13 mouse cellular contexts compared by ENCODE assay signal in genomic region chr10:83882891-83883185, GRCm38 (mm10).
DNase-seq lines count a peak whose midpoint lies in the region; ATAC-seq lines count a peak whose summit lies in the region.
"Had no signal": no experiment of that assay in that cellular context is flagged by ENCODE, and none has a peak within 500 bp of the region (broad histone marks: within the 10 kb centered on the region; RNA-seq: fewer than 3 reads in every experiment).

No protein-coding gene starts in this region.

- H3K27me3 ChIP-seq in forebrain, embryonic 11.5 days (ENCODE audit: control insufficient read depth, insufficient read depth, low read length): no peaks in the 10 kb centered on the region
- H3K27me3 ChIP-seq in forebrain, embryonic 15.5 days: no peaks in the 10 kb centered on the region
- no peaks in the 10 kb centered on the region for H3K27me3 ChIP-seq in kidney, embryonic 15.5 days
- H3K27me3 ChIP-seq in limb, embryonic 11.5 days (ENCODE audit: control insufficient read depth, insufficient read depth, low read length): no peaks in the 10 kb centered on the region

- ATAC-seq in forebrain, embryonic 11.5 days (replicated peaks; ENCODE audit: low FRiP score): no peak
- ATAC-seq in forebrain, embryonic 15.5 days (replicated peaks): no peak
- no peak for ATAC-seq in kidney, embryonic 15.5 days (replicated peaks; ENCODE audit: low FRiP score)
- no peak for ATAC-seq in limb, embryonic 11.5 days (ENCODE audit: insufficient number of reproducible peaks, low FRiP score, low TSS enrichment, low read depth)
- ATAC-seq in frontal cortex, adult (ENCODE audit: low TSS enrichment): no peak
- ATAC-seq: liver, postnatal 0 days had no signal

- no peaks in the 10 kb centered on the region for H3K4me1 ChIP-seq in forebrain, embryonic 11.5 days (replicated peaks; ENCODE audit: control insufficient read depth, insufficient read depth, low read length)
- H3K4me1 ChIP-seq in forebrain, embryonic 15.5 days: no peaks in the 10 kb centered on the region
- peaks cover 17% of the 10 kb centered on the region for H3K4me1 ChIP-seq in kidney, embryonic 15.5 days
- peaks cover 14% of the 10 kb centered on the region; the same call in 1 of the 2 replicates for H3K4me1 ChIP-seq in limb, embryonic 11.5 days (ENCODE audit: control insufficient read depth, insufficient read depth, low read length)

- 0 out of 2 replicates have a peak overlapping the region, but pooled peaks have one; percentile 18 for H3K27ac ChIP-seq in forebrain, embryonic 11.5 days (ENCODE audit: low read depth, low read length)
- H3K27ac ChIP-seq in forebrain, embryonic 15.5 days (replicated peaks): no peak overlapping the region
- H3K27ac ChIP-seq in kidney, embryonic 15.5 days: 0 out of 2 replicates have a peak overlapping the region, but pooled peaks have one; percentile 27
- peak overlapping the region; percentile 23 for H3K27ac ChIP-seq in limb, embryonic 11.5 days (replicated peaks; ENCODE audit: low read depth, low read length)
- H3K27ac ChIP-seq: hindbrain, embryonic 14.5 days had no signal

- WGBS in forebrain, embryonic 11.5 days: 79% methylated on average over 1 of the region's 1 CpGs
- WGBS in forebrain, embryonic 15.5 days: 91% methylated on average over 1 of the region's 1 CpGs
- 53% methylated on average over 1 of the region's 1 CpGs for WGBS in kidney, embryonic 15.5 days
- WGBS in limb, embryonic 11.5 days: 31% methylated on average over 1 of the region's 1 CpGs

- no peaks in the 10 kb centered on the region for H3K9me3 ChIP-seq in forebrain, embryonic 11.5 days (ENCODE audit: control insufficient read depth, low read length)
- H3K9me3 ChIP-seq in forebrain, embryonic 15.5 days: no peaks in the 10 kb centered on the region
- H3K9me3 ChIP-seq in kidney, embryonic 15.5 days (replicated peaks): no peaks in the 10 kb centered on the region
- no peaks in the 10 kb centered on the region for H3K9me3 ChIP-seq in limb, embryonic 11.5 days (ENCODE audit: control insufficient read depth, low read length)

- no peak overlapping the region for H3K9ac ChIP-seq in forebrain, embryonic 11.5 days (ENCODE audit: low read length)
- H3K9ac ChIP-seq in forebrain, embryonic 15.5 days (replicated peaks): no peak overlapping the region
- no peak overlapping the region for H3K9ac ChIP-seq in kidney, embryonic 15.5 days
- H3K9ac ChIP-seq in limb, embryonic 11.5 days (ENCODE audit: low read length): no peak overlapping the region
- H3K9ac ChIP-seq: hindbrain, embryonic 14.5 days; liver, postnatal 0 days had no signal

- DNase-seq in forebrain, embryonic 11.5 days (ENCODE audit: low spot score): no peak
- no peak for DNase-seq in kidney, adult 11 months
- DNase-seq in embryo, embryonic 11.5 days (ENCODE audit: low read depth, low spot score): peak; percentile 31
- DNase-seq in limb, embryonic 11.5 days (ENCODE audit: low spot score): no peak
- DNase-seq in frontal cortex, postnatal 10 days (ENCODE audit: low spot score in 2 of 2): no peak
- DNase-seq: cerebellum, adult 11 months; liver, postnatal 0 days; spleen, adult 18-20 months had no signal

- H3K4me2 ChIP-seq in forebrain, embryonic 11.5 days (ENCODE audit: low read depth, low read length, severe bottlenecking): no peak overlapping the region
- H3K4me2 ChIP-seq in forebrain, embryonic 15.5 days (replicated peaks): no peak overlapping the region
- H3K4me2 ChIP-seq in kidney, embryonic 15.5 days: no peak overlapping the region
- H3K4me2 ChIP-seq in limb, embryonic 11.5 days (ENCODE audit: low read depth, severe bottlenecking): no peak overlapping the region
- H3K4me2 ChIP-seq: hindbrain, embryonic 14.5 days; midbrain, embryonic 11.5 days had no signal

- H3K4me3 ChIP-seq in forebrain, embryonic 11.5 days (ENCODE audit: low read depth, low read length): no peak overlapping the region
- no peak overlapping the region for H3K4me3 ChIP-seq in forebrain, embryonic 15.5 days
- H3K4me3 ChIP-seq in kidney, embryonic 15.5 days (replicated peaks): no peak overlapping the region
- no peak overlapping the region for H3K4me3 ChIP-seq in limb, embryonic 11.5 days (ENCODE audit: low read depth, low read length)

- H3K36me3 ChIP-seq in forebrain, embryonic 11.5 days (ENCODE audit: control insufficient read depth, insufficient read depth, low read length): no peaks in the 10 kb centered on the region
- H3K36me3 ChIP-seq in forebrain, embryonic 15.5 days: no peaks in the 10 kb centered on the region
- no peaks in the 10 kb centered on the region for H3K36me3 ChIP-seq in kidney, embryonic 15.5 days
- no peaks in the 10 kb centered on the region for H3K36me3 ChIP-seq in limb, embryonic 11.5 days (ENCODE audit: control insufficient read depth, insufficient read depth, low read length)
